Mouse (Mus musculus) MEL (cell line): ENCODE measurements around the gene Zkscan6. TPM values are rescaled to one million over a fixed set of nuclear protein-coding genes. Genes with fewer than 3 reads are reported as not detected.

Experiments used
- DNase-seq: peaks from one replicate; pipeline ENCODE4 v3.0.0; 2011; ENCODE audit warnings: low read depth, low spot score
- H3K27ac ChIP-seq: 2 replicates; pipeline ENCODE4 v1.5.1; 2012; ENCODE audit warnings: low read depth, mild to moderate bottlenecking, control low read depth, low read length, moderate library complexity; ENCODE audit not compliant: control insufficient read depth
- H3K27me3 ChIP-seq, 2 experiments: fragments of 150-350 bp in 1 of 2; sonication (generic) in 1 of 2; 2 replicates each; pipeline ENCODE4 v1.6.1; 2012; ENCODE audit warnings: low read length in 2 of 2, mild to moderate bottlenecking in 2 of 2, improper control_type of control experiment in 1 of 2, moderate library complexity in 1 of 2; ENCODE audit not compliant: insufficient read depth in 2 of 2, control insufficient read depth in 1 of 2
- H3K36me3 ChIP-seq, 2 experiments: 2 replicates each; pipeline ENCODE4 v1.6.1; 2012 to 2014; ENCODE audit warnings: low read length in 2 of 2, improper control_type of control experiment in 1 of 2, inconsistent platforms in 1 of 2, mild to moderate bottlenecking in 1 of 2; ENCODE audit not compliant: insufficient read depth in 2 of 2, control insufficient read depth in 1 of 2
- H3K4me1 ChIP-seq, 2 experiments: fragments of 150-350 bp in 1 of 2; sonication (generic) in 1 of 2; 2 replicates each; pipeline ENCODE4 v1.6.1; 2012; ENCODE audit warnings: low read length in 2 of 2, improper control_type of control experiment in 1 of 2, mild to moderate bottlenecking in 1 of 2; ENCODE audit not compliant: insufficient read depth in 2 of 2, control insufficient read depth in 1 of 2
- H3K4me3 ChIP-seq, 2 experiments: fragments of 150-350 bp in 1 of 2; sonication (generic) in 1 of 2; 2 replicates each; pipeline ENCODE4 v1.5.1; 2012; ENCODE audit warnings: low read depth in 2 of 2, low read length in 2 of 2, mild to moderate bottlenecking in 2 of 2, moderate library complexity in 2 of 2, control low read depth in 1 of 2, improper control_type of control experiment in 1 of 2; ENCODE audit not compliant: control insufficient read depth in 1 of 2, insufficient read depth in 1 of 2
- H3K79me2 ChIP-seq: 2 replicates; pipeline ENCODE4 v1.6.1; 2012; ENCODE audit warnings: mild to moderate bottlenecking, low read length, moderate library complexity; ENCODE audit not compliant: control insufficient read depth, poor library complexity, insufficient read depth
- H3K9ac ChIP-seq: 2 replicates; pipeline ENCODE4 v1.6.1; 2012; ENCODE audit warnings: low read depth, mild to moderate bottlenecking, control low read depth, low read length, moderate library complexity; ENCODE audit not compliant: control insufficient read depth, poor library complexity, severe bottlenecking
- H3K9me3 ChIP-seq: fragments of 150-350 bp; sonication (generic); replicated peaks from 2 replicates; pipeline ENCODE4 v1.6.1; 2012; ENCODE audit warnings: mild to moderate bottlenecking, low read length, improper control_type of control experiment, moderate library complexity; ENCODE audit not compliant: insufficient read depth
- BHLHE40 ChIP-seq: IDR thresholded peaks from 2 replicates; pipeline ENCODE4 v1.6.1; 2012; ENCODE audit warnings: low read depth, mild to moderate bottlenecking, inconsistent platforms, low read length, improper control_type of control experiment, borderline replicate concordance
- ELF1 ChIP-seq: IDR thresholded peaks from 2 replicates; pipeline ENCODE4 v1.6.1; 2014; ENCODE audit warnings: low read depth, mild to moderate bottlenecking, inconsistent platforms, low read length, improper control_type of control experiment, moderate library complexity
- EP300 ChIP-seq, 2 experiments: IDR thresholded peaks; 2 replicates each; pipeline ENCODE4 v1.6.1; 2011; ENCODE audit warnings: improper control_type of control experiment in 2 of 2, low read length in 2 of 2, low read depth in 1 of 2, mild to moderate bottlenecking in 1 of 2
- ETS1 ChIP-seq: IDR thresholded peaks from 2 replicates; pipeline ENCODE4 v1.6.1; 2012; ENCODE audit warnings: low read depth, mild to moderate bottlenecking, inconsistent platforms, low read length, improper control_type of control experiment, moderate library complexity
- GATA1 ChIP-seq: IDR thresholded peaks from 2 replicates; pipeline ENCODE4 v1.6.1; 2011; ENCODE audit warnings: low read depth, low read length, improper control_type of control experiment
- MAX ChIP-seq: IDR thresholded peaks from 2 replicates; pipeline ENCODE4 v1.6.1; 2011; ENCODE audit warnings: low read length, improper control_type of control experiment
- MAZ ChIP-seq: IDR thresholded peaks from 2 replicates; pipeline ENCODE4 v1.6.1; 2012; ENCODE audit warnings: low read depth, mild to moderate bottlenecking, inconsistent platforms, low read length, improper control_type of control experiment
- MEF2A ChIP-seq: IDR thresholded peaks from 2 replicates; pipeline ENCODE4 v1.6.1; 2014; ENCODE audit warnings: low read depth, mild to moderate bottlenecking, inconsistent platforms, low read length, improper control_type of control experiment; ENCODE audit not compliant: poor library complexity, insufficient replicate concordance, severe bottlenecking; ENCODE audit errors: extremely low read depth
- MXI1 ChIP-seq: IDR thresholded peaks from 2 replicates; pipeline ENCODE4 v1.6.1; 2011; ENCODE audit warnings: mild to moderate bottlenecking, low read depth, low read length, improper control_type of control experiment
- NELFE ChIP-seq: IDR thresholded peaks from 2 replicates; pipeline ENCODE4 v1.6.1; 2011; ENCODE audit warnings: low read depth, low read length, improper control_type of control experiment
- POLR2A ChIP-seq, 2 experiments: IDR thresholded peaks; 2 replicates each; pipeline ENCODE4 v1.6.1; 2011 to 2012; ENCODE audit warnings: low read length in 2 of 2, mild to moderate bottlenecking in 2 of 2, control low read depth in 1 of 2, improper control_type of control experiment in 1 of 2, low read depth in 1 of 2, moderate library complexity in 1 of 2; ENCODE audit not compliant: control insufficient read depth in 1 of 2, insufficient read depth in 1 of 2, poor library complexity in 1 of 2
- POLR2AphosphoS5 ChIP-seq: IDR thresholded peaks from 2 replicates; pipeline ENCODE4 v1.6.1; 2012; ENCODE audit warnings: low read depth, borderline replicate concordance, mild to moderate bottlenecking, inconsistent platforms, low read length, moderate library complexity, mixed read lengths
- RAD21 ChIP-seq: IDR thresholded peaks from 2 replicates; pipeline ENCODE4 v1.6.1; 2011; ENCODE audit warnings: mild to moderate bottlenecking, low read depth, low read length, improper control_type of control experiment
- RCOR1 ChIP-seq: IDR thresholded peaks from 2 replicates; pipeline ENCODE4 v1.6.1; 2012; ENCODE audit warnings: low read depth, mild to moderate bottlenecking, inconsistent platforms, low read length, improper control_type of control experiment
- SIN3A ChIP-seq: IDR thresholded peaks from 2 replicates; pipeline ENCODE4 v1.6.1; 2012; ENCODE audit warnings: low read length, improper control_type of control experiment, inconsistent platforms
- SMC3 ChIP-seq: IDR thresholded peaks from 2 replicates; pipeline ENCODE4 v1.6.1; 2011; ENCODE audit warnings: low read depth, low read length, improper control_type of control experiment
- TAL1 ChIP-seq: IDR thresholded peaks from 2 replicates; pipeline ENCODE4 v1.6.1; 2012; ENCODE audit warnings: mild to moderate bottlenecking, inconsistent platforms, low read length, moderate library complexity, mixed read lengths
- TBP ChIP-seq: IDR thresholded peaks from 2 replicates; pipeline ENCODE4 v1.8.0; 2011; ENCODE audit warnings: low read depth, low read length, improper control_type of control experiment
- TCF12 ChIP-seq: IDR thresholded peaks from 2 replicates; pipeline ENCODE4 v1.6.1; 2014; ENCODE audit warnings: low read depth, mild to moderate bottlenecking, inconsistent platforms, low read length, improper control_type of control experiment, moderate library complexity
- USF2 ChIP-seq, 2 experiments: IDR thresholded peaks; 2 replicates each; pipeline ENCODE4 v1.6.1; 2011 to 2012; ENCODE audit warnings: improper control_type of control experiment in 2 of 2, low read length in 2 of 2, borderline replicate concordance in 1 of 2, inconsistent platforms in 1 of 2, low read depth in 1 of 2, mild to moderate bottlenecking in 1 of 2; ENCODE audit not compliant: insufficient read depth in 1 of 2
- ZMIZ1 ChIP-seq: IDR thresholded peaks from 2 replicates; pipeline ENCODE4 v1.6.1; 2012; ENCODE audit warnings: low read depth, mild to moderate bottlenecking, inconsistent platforms, low read length, improper control_type of control experiment, moderate library complexity
- polyA plus RNA-seq, 2 experiments: library from polyadenylated mRNA; stranded (reverse) in 1 of 2; unstranded in 1 of 2; fragments of >175 nt in 1 of 2; fragments of >200 nt in 1 of 2; gene quantifications; 2 replicates each; pipeline versions ENCODE4 v1.2.1 to v1.2.4; 2012; ENCODE audit warnings: low replicate concordance in 2 of 2, low read depth in 1 of 2; ENCODE audit not compliant: insufficient read length in 2 of 2, insufficient read depth in 1 of 2, missing spikeins in 1 of 2
- total RNA-seq: library from RNA; depleted of rRNA; stranded (reverse); fragments of 300-350 nt; gene quantifications from 2 replicates; pipeline ENCODE4 v1.2.3, GENCODE M21; 2012

Zkscan6 gene
- total and polyA plus RNA-seq, 3 experiments = 12.0 to 18.1 TPM; not detected in 1

GRCm38 (mm10) chr11:65806909-65807504 is at the start of gene Zkscan6 (continued):
- TF ChIP-seq MAX = peak; percentile 62; the same call in 1 of the 2 replicates
- TF ChIP-seq ZMIZ1 = peak; percentile 86
- TF ChIP-seq EP300 (IDR thresholded peaks at IDR 0.05; ENCODE audit: low read depth in 1 of 2, low read length in 2 of 2) = 0 out of 4 replicates have a peak, but pooled peaks of 1 of the 2 experiments have one; percentile 20
- TF ChIP-seq SMC3 = no peak

DNA sequence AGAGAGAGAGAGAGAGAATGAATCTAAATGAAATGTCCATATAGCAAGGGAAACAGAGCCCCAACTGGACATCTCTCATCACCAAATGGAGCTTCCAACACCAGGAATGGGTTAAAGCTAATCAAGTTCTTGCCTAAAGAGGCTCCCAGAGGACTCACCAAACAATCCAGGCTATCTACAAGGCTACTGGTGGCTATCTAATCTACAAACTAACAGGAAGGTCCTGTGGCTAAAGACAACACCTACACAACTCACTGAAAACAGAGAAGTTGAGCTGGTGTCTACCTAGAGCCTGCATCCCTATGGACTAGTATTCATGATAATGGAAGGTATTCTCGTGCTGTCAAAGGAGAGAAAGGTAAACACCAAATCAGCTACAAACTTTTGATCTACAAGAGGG is 47.6 kb upstream of the Zkscan6 start:
- DNase-seq = peak; percentile 49
- Histone ChIP-seq H3K79me2 (peaks cover 13% of the 10 kb centered on the region), H3K27me3 (no peaks in the 10 kb centered on the region), H3K9me3 (no peaks in the 10 kb centered on the region), H3K4me3 (no peak overlapping the region), H3K9ac (no peak overlapping the region), H3K36me3 (peaks cover 0 to 12% of the 10 kb centered on the region in 2 experiments; a peak in 2 of 4 replicates), H3K27ac (no peak overlapping the region), H3K4me1 (peaks cover 3 to 6% of the 10 kb centered on the region in 2 experiments)
- peak; percentile 78 for TF ChIP-seq RCOR1
- peak; percentile 89 for TF ChIP-seq GATA1
- no peak for TF ChIP-seq ELF1
- no peak for TF ChIP-seq MXI1
- no peak for TF ChIP-seq POLR2AphosphoS5
- TF ChIP-seq MAZ = no peak
- TF ChIP-seq TAL1 = peak; percentile 60
- TF ChIP-seq POLR2A (IDR thresholded peaks at IDR 0.05; ENCODE audit: control insufficient read depth in 1 of 2, insufficient read depth in 1 of 2, low read depth in 1 of 2, low read length in 2 of 2, poor library complexity in 1 of 2) = no peak
- 0 out of 2 replicates have a peak, but pooled peaks have one; percentile 18 for TF ChIP-seq BHLHE40
- 0 out of 2 replicates have a peak, but pooled peaks have one; percentile 19 for TF ChIP-seq SIN3A
- no peak for TF ChIP-seq USF2 (IDR thresholded peaks at IDR 0.05; ENCODE audit: borderline replicate concordance in 1 of 2, insufficient read depth in 1 of 2, low read depth in 1 of 2, low read length in 2 of 2)
- TF ChIP-seq TCF12 = peak; percentile 82
- peak; percentile 56; the same call in 1 of the 2 replicates for TF ChIP-seq ETS1
- no peak for TF ChIP-seq NELFE
- TF ChIP-seq TBP = no peak
- peak; percentile 85 to 89 for TF ChIP-seq EP300 (IDR thresholded peaks at IDR 0.05; ENCODE audit: low read depth in 1 of 2, low read length in 2 of 2)
- no peak for TF ChIP-seq MEF2A
- no peak for TF ChIP-seq RAD21
